Comparison of ENCODE assay signal across 8 mouse cellular contexts in the genomic region with DNA sequence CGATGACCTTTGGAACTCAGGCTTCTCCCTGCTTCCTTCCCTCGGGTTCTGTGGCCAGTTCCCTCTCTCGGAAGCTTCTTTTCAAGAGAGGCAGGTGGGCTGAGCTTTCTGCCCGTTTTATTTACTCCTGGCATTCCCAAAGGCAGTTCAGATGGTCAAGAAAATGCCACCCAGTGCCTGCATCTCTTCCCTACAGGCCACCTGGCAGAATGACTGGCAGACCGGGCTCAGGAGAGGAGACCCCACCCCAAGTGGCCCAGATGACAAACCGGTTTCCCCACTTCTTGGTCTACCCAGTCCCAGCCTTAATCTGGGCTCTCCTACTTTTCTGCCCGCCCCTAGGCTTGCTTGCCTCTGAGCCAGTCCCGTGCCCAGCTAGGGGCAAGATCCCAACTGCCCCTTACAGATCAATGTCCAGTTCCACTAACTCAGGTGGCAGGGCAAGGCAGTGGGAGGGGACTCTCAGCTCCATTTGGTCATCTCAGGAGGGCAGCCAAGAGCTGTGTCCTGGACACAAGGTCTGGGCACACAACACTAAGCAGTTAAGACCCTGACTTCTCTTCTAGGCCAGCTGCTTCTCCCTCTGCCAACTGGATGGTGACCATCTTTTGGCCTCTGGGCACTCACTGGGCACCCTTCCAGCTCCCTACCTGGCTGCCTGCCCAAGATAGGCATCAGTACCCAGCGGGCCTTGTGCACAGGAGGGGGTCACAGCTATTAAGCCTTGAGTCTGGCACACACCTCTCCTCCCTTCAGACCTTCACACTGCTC. TPM values are rescaled to one million over a fixed set of nuclear protein-coding genes. Genes with fewer than 3 reads are reported as not detected.
DNase-seq lines count a peak whose midpoint lies in the region; ATAC-seq lines count a peak whose summit lies in the region.

A gene (minus strand): TSS at position 51 of the 771 bp plus-strand sequence.

- peak within 1 kb of the TSS; percentile 78 for H3K4me3 ChIP-seq in limb, embryonic 10.5 days
- H3K4me3 ChIP-seq in midbrain, embryonic 15.5 days = peak within 1 kb of the TSS; percentile 77

- peak within 1 kb of the TSS; percentile 85 for H3K4me2 ChIP-seq in midbrain, embryonic 15.5 days

- peak within 1 kb of the TSS; percentile 96 for H3K9ac ChIP-seq in midbrain, embryonic 15.5 days

- peaks cover 96% of the 10 kb centered on the region for H3K27me3 ChIP-seq in limb, embryonic 10.5 days (ENCODE audit: low read depth, poor library complexity, severe bottlenecking)
- no peaks in the 10 kb centered on the region for H3K27me3 ChIP-seq in midbrain, embryonic 15.5 days (replicated peaks)

- no peaks in the 10 kb centered on the region for H3K9me3 ChIP-seq in limb, embryonic 10.5 days (replicated peaks)
- no peaks in the 10 kb centered on the region for H3K9me3 ChIP-seq in midbrain, embryonic 15.5 days

- peak within 1 kb of the TSS; percentile 85 for H3K27ac ChIP-seq in limb, embryonic 10.5 days
- peak within 1 kb of the TSS; percentile 96 for H3K27ac ChIP-seq in midbrain, embryonic 15.5 days

- no peak for ATAC-seq in cerebellum, adult (ENCODE audit: insufficient number of reproducible peaks, low FRiP score, low TSS enrichment)
- ATAC-seq in midbrain, embryonic 15.5 days (replicated peaks) = no peak

- no peaks in the 10 kb centered on the region for H3K36me3 ChIP-seq in limb, embryonic 10.5 days
- H3K36me3 ChIP-seq in midbrain, embryonic 15.5 days (replicated peaks) = no peaks in the 10 kb centered on the region

- 25% methylated on average over 9 of the region's 9 CpGs for WGBS in limb, embryonic 10.5 days
- 28% methylated on average over 9 of the region's 9 CpGs for WGBS in midbrain, embryonic 15.5 days

- H3K4me1 ChIP-seq in limb, embryonic 10.5 days = peaks cover 46% of the 10 kb centered on the region
- peaks cover 53% of the 10 kb centered on the region for H3K4me1 ChIP-seq in midbrain, embryonic 15.5 days

- peak; percentile 79 for DNase-seq in cerebellum, adult 11 months
- DNase-seq in cerebellum, adult 9-11 months = peak; percentile 83
- DNase-seq in gastrocnemius, postnatal 25 days = peak; percentile 38
- DNase-seq in kidney, adult 11 months = peak; percentile 93
- DNase-seq in limb, embryonic 10.5 days (ENCODE audit: low spot score) = no peak
- DNase-seq in thymus, postnatal 14 days = no peak

RNA-seq across cellular contexts. Expression of the gene that starts here (rescaled TPM):
- total RNA-seq in gastrocnemius, postnatal 25 days (2021) = under 1 TPM; 0.43 to 0.49 TPM
- 0.24 and 0.25 TPM in 2 replicates for polyA plus RNA-seq in limb, embryonic 10.5 days (2016; fragmentation: Nextera tagmentation; extraction: Ambion mirVana)
- 13.2 and 13.9 TPM in 2 replicates for polyA plus RNA-seq in midbrain, embryonic 15.5 days (2015; fragmentation: Nextera tagmentation; extraction: Ambion mirVana)

Comparison
In these comparisons a context has a peak if more than half of its experiments do, and no peak if none do; other contexts are left out.
1. RNA of the gene that starts here (polyA plus RNA-seq): 13.2 to 13.9 TPM in midbrain, embryonic 15.5 days; 0.24 to 0.25 TPM in limb, embryonic 10.5 days; every median in the first group is over 10 times any median in the second.
2. Peak in DNase-seq in gastrocnemius, postnatal 25 days; RNA of the gene not detected or under 1 TPM.
3. DNase-seq: peak in cerebellum, adult 11 months (single experiment), cerebellum, adult 9-11 months (single experiment) and kidney, adult 11 months (single experiment); none in limb, embryonic 10.5 days (single experiment) and thymus, postnatal 14 days (single experiment).